Mouse (Mus musculus) spleen, postnatal 10 days (tissue): ENCODE measurements at regions not wholly inside any gene's neighbourhood (a gene's known extent, or its start where the extent isn't known, plus 50 kb on each side); places are given as distances from the start of the nearest gene placed in this dataset.

Source experiments
- DNase-seq, 2 experiments: peaks; one replicate each; pipeline ENCODE4 v3.0.0; 2021 to 2022; ENCODE audit warnings: low spot score in 2 of 2

GRCm38 (mm10) chr11:112839721-112840494 lies 57.9 kb downstream of the Sox9 start:
- DNase-seq, result no peak

GRCm38 (mm10) chr11:112840495-112840828 lies 58.4 kb downstream of the Sox9 start:
- DNase-seq, result no peak

GRCm38 (mm10) chr11:112844258-112844901 lies 62.4 kb downstream of the Sox9 start:
- no peak for DNase-seq

- DNase-seq, result no peak
These were observed 65.1 kb downstream of the Sox9 start for GRCm38 (mm10) chr11:112847146-112847545.

- no peak for DNase-seq
These were observed 65.8 kb downstream of the Sox9 start for GRCm38 (mm10) chr11:112847851-112848250.

GRCm38 (mm10) chr11:112849974-112850373 lies 68.0 kb downstream of the Sox9 start:
- DNase-seq, result no peak

- DNase-seq, result no peak
These were observed 68.7 kb downstream of the Sox9 start for GRCm38 (mm10) chr11:112850532-112851272.

GRCm38 (mm10) chr11:112851321-112851720 lies 69.3 kb downstream of the Sox9 start:
- DNase-seq, result no peak

- DNase-seq, result no peak
These were observed 74.0 kb downstream of the Sox9 start for GRCm38 (mm10) chr11:112855975-112856374.

GRCm38 (mm10) chr11:112859309-112859708 lies 77.3 kb downstream of the Sox9 start:
- no peak for DNase-seq

- DNase-seq, result no peak
These were observed 78.8 kb downstream of the Sox9 start for GRCm38 (mm10) chr11:112860797-112861196.

GRCm38 (mm10) chr11:112861233-112861632 lies 79.2 kb downstream of the Sox9 start:
- no peak for DNase-seq

- DNase-seq, result no peak
These were observed 83.8 kb downstream of the Sox9 start for GRCm38 (mm10) chr11:112865836-112866235.

- DNase-seq, result no peak
These were observed 87.5 kb downstream of the Sox9 start for GRCm38 (mm10) chr11:112869571-112869970.

- DNase-seq, result no peak
These were observed 88.4 kb downstream of the Sox9 start for GRCm38 (mm10) chr11:112870201-112871035.

- DNase-seq, result no peak
These were observed 90.8 kb downstream of the Sox9 start for GRCm38 (mm10) chr11:112872677-112873367.

- DNase-seq, result no peak
These were observed 92.2 kb downstream of the Sox9 start for GRCm38 (mm10) chr11:112874239-112874638.

GRCm38 (mm10) chr11:112876226-112876625 lies 94.2 kb downstream of the Sox9 start:
- no peak for DNase-seq

- DNase-seq, result no peak
These were observed 96.4 kb downstream of the Sox9 start for GRCm38 (mm10) chr11:112878436-112878835.

- DNase-seq, result no peak
These were observed 98.7 kb downstream of the Sox9 start for GRCm38 (mm10) chr11:112880736-112881135.

- DNase-seq, result no peak
These were observed 103.4 kb downstream of the Sox9 start for GRCm38 (mm10) chr11:112885336-112885940.
